Mouse (Mus musculus): ENCODE measurements around the gene Zmat3. TPM values are rescaled to one million over a fixed set of nuclear protein-coding genes. Genes with fewer than 3 reads are reported as not detected.

The Zmat3 gene
- total RNA-seq, 4 experiments from 2014 or later = 25.1 to 39.5 (median 33.3) TPM

Other genes starting within 250 kb of the Zmat3 start
- gene Pik3ca, start 31.7 kb upstream of the Zmat3 start, total RNA-seq (2022) = 10 to 100 TPM; 52.6 to 61.4 (median 57.4) TPM
- 1 to 10 TPM in 1 of 4 experiments, under 1 TPM in 2, not detected in 1; 0.18 to 2.8 (median 0.38) TPM for gene Kcnmb3, start 126.2 kb upstream of the Zmat3 start, total RNA-seq (2022)
- gene Zfp639, start 144.2 kb upstream of the Zmat3 start, total RNA-seq (2022) = 10 to 100 TPM; 30.3 to 51.2 (median 37.4) TPM
- 100 to 1,000 TPM in 3 of 4 experiments, 10 to 100 TPM in 1; 93.1 to 124 (median 115) TPM for gene Mfn1, start 163.5 kb upstream of the Zmat3 start, total RNA-seq (2022)